Mouse (Mus musculus) megakaryocyte, embryonic 14.5 days (primary cell): ENCODE measurements around the gene Olfr784. TPM values are rescaled to one million over a fixed set of nuclear protein-coding genes. Genes with fewer than 3 reads are reported as not detected.
"Not testable (repeated sequence)": the region's sequence is repeated elsewhere in the genome, so short reads cannot be mapped to it uniquely, and the experiment has no call there.

Source experiments
- H3K27me3 ChIP-seq: replicated peaks from 2 replicates; pipeline ENCODE3; 2012; ENCODE audit warnings: inconsistent platforms
- H3K36me3 ChIP-seq: replicated peaks from 2 replicates; pipeline ENCODE3; 2012; ENCODE audit warnings: low read length, inconsistent platforms, mixed read lengths
- H3K4me1 ChIP-seq: 2 replicates; pipeline ENCODE4 v1.6.1; 2012; ENCODE audit warnings: inconsistent platforms
- H3K4me3 ChIP-seq: replicated peaks from 2 replicates; pipeline ENCODE3; 2012; ENCODE audit warnings: moderate library complexity, mild to moderate bottlenecking, inconsistent platforms
- H3K9me3 ChIP-seq: 2 replicates; pipeline ENCODE4 v1.6.1; 2012; ENCODE audit warnings: inconsistent platforms
- FLI1 ChIP-seq: IDR thresholded peaks from 2 replicates; pipeline ENCODE4 v1.6.1; 2012; ENCODE audit warnings: low read length, inconsistent platforms, mixed read lengths
- GATA1 ChIP-seq: IDR thresholded peaks from 3 replicates; pipeline ENCODE4 v1.6.1; 2012; ENCODE audit warnings: mixed read lengths, low read length, inconsistent platforms, borderline replicate concordance
- polyA plus RNA-seq: library from polyadenylated mRNA; stranded (reverse); fragments of >175 nt; gene quantifications from 2 replicates; pipeline ENCODE4 v1.2.3, GENCODE M21; 2012; ENCODE audit warnings: low replicate concordance; ENCODE audit not compliant: insufficient read depth

The Olfr784 gene
- not detected in 2 replicates for polyA plus RNA-seq

GRCm38 (mm10) chr10:129383783-129384182 lies at the start of gene Olfr784:
TSS of gene Olfr784 (plus strand) at chr10:129384083.
- Histone ChIP-seq H3K36me3 (no peaks in the 10 kb centered on the region), H3K9me3 (peaks cover 9% of the 10 kb centered on the region), H3K27me3 (no peaks in the 10 kb centered on the region), H3K4me1 (no peaks in the 10 kb centered on the region), H3K4me3 (no peak within 1 kb of the TSS)
- no peak for TF ChIP-seq GATA1
- TF ChIP-seq FLI1 = no peak

DNA sequence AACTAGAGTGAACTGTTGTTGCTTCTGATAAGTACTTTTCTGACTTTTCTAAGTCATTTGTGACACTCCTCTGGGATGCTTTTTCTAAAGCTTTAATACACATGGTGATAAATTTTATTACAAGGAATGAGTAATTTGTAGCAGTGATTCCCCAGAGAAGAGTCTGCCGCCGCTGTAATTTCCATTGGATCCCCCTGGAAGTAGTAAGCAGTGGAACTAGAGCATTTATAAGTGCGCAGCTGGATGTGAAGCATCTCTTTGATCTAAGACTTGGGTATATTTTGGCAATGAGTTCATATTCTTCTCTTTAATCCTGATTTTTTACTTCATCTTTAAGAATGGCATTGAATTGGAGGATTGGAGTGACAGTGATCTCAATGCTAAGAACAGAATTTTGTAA lies 35.3 kb upstream of the Olfr784 start, which contains the start of gene Olfr782:
Olfr782 (plus strand) TSS at position 301 of the 400 bp plus-strand sequence.
- 0 out of 2 replicates have a peak, but pooled peaks cover 3% of the 10 kb centered on the region for H3K9me3 ChIP-seq
- H3K4me3 ChIP-seq = no peak within 1 kb of the TSS
- H3K36me3 ChIP-seq = no peaks in the 10 kb centered on the region
- no peaks in the 10 kb centered on the region for H3K27me3 ChIP-seq
- no peak for TF ChIP-seq FLI1
- no peak for TF ChIP-seq GATA1
- no peaks in the 10 kb centered on the region for H3K4me1 ChIP-seq

DNA sequence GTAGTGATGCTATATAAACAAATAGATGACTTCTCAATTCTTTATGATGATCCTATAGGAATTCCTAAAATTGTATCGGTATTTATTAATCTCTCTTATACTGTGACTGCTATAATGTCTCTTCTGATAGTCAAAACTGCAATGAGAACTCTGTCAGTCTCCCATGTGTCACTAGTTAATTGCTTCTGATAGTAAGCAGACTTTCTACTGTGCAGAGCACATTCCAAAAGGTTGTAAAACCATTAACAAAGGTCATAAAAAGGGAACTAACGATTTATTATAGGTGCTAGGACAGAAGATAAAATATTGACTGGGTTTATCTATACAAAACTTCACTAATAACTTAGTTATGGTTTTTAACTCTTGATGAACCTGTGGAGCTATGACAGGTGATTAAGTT lies 31.4 kb upstream of the Olfr784 start:
- H3K9me3 ChIP-seq = peaks cover 20% of the 10 kb centered on the region
- H3K4me1 ChIP-seq, H3K36me3 ChIP-seq, H3K27me3 ChIP-seq, H3K4me3 ChIP-seq: not testable (repeated sequence)

DNA sequence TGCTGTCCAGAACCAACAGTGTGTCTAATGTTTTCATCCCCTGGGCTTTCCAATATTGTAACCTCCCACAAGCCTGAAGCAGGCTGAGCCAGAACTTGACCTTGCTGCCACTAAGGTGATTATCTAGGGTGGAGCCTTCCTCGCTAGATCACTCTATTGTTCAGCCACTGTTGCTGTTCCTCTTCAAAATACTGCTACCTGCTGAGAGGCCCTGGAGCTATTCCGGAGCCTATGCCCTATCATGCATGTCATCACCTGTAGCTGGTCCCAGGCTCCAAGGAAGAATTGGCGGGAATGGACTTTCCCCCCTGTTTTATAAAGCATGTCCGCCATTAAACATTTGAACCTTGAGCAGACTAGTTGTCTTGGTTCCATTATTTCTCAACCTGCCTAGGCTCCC lies 27.4 kb upstream of the Olfr784 start:
- not testable (repeated sequence) for H3K4me3 ChIP-seq, H3K27me3 ChIP-seq, H3K36me3 ChIP-seq, H3K4me1 ChIP-seq
- peaks cover 18% of the 10 kb centered on the region for H3K9me3 ChIP-seq

GRCm38 (mm10) chr10:129357307-129357706 lies 26.6 kb upstream of the Olfr784 start:
- H3K36me3 ChIP-seq = no peaks in the 10 kb centered on the region
- TF ChIP-seq FLI1 (no peak), GATA1 (no peak)
- H3K27me3 ChIP-seq = no peaks in the 10 kb centered on the region
- peaks cover 25% of the 10 kb centered on the region for H3K9me3 ChIP-seq
- no peaks in the 10 kb centered on the region for H3K4me1 ChIP-seq
- H3K4me3 ChIP-seq = no peak overlapping the region

DNA sequence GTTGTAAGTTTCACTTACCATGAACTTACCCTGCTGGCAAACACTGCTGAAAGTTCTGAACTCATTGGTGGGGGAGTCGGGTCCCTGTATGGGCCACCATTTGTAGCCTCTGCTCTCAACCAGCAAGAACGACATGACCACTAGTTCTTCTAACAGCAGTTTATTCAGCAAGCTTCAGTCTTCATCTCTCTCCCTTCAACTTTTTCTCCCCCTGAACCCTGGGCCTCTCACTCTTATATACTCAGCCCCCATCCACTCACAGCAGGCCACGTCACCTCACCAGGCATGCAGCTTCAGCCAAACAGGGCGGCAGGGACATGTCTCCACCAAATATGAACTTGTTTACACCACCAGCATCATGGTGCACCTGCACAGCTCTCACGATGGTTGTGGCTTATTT lies 9.8 kb upstream of the Olfr784 start:
- H3K4me3 ChIP-seq, H3K27me3 ChIP-seq, H3K4me1 ChIP-seq, H3K36me3 ChIP-seq: not testable (repeated sequence)
- peaks cover 24% of the 10 kb centered on the region for H3K9me3 ChIP-seq

DNA sequence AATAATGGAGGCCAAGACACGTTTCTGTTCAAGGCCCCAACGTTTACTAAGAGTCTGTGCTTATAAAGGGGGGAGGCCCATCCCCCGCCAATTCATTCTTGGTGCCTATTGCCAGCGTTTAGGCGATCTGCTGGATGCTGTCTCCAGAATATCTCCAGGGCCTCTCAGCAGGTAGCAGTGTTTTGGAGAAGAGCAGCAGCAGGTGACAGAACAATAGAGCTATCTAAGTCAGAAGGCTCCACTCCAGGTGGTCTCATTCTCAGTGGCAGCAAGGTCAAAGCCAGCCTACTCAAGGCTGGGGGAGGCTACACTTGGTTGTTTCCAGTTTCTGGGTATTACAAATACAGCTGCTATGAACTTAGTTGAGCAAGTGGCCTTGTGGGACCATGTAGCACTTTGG lies 17.0 kb downstream of the Olfr784 start:
- H3K27me3 ChIP-seq = no peaks in the 10 kb centered on the region
- H3K4me1 ChIP-seq = no peaks in the 10 kb centered on the region
- H3K9me3 ChIP-seq = peaks cover 7% of the 10 kb centered on the region; the same call in 1 of the 2 replicates
- no peaks in the 10 kb centered on the region for H3K36me3 ChIP-seq
- TF ChIP-seq GATA1 (no peak), FLI1 (no peak)
- H3K4me3 ChIP-seq = no peak overlapping the region

DNA sequence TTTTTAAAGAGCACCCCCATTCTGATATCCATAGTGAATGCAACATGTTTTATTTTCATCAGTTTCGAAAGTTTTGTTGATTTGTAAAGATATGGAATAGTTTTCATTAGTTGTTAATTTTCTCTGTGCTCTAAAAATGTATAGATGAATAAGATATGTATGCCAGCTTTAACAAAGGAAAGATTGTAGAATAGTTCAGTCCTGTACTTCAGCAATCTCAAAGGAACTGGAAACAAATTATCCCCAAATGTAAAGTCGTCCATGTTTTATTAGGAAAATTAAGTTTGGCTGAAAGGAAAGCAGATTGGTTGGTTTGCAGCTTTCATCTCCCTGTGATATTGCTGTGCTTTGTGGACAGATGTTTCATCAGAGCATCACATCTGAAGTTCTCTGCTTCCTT lies 21.2 kb downstream of the Olfr784 start, which contains the start of gene Olfr785:
Olfr785 (plus strand) TSS at position 301 of the 400 bp plus-strand sequence.
- Histone ChIP-seq H3K27me3 (no peaks in the 10 kb centered on the region), H3K4me3 (no peak within 1 kb of the TSS), H3K4me1 (no peaks in the 10 kb centered on the region), H3K9me3 (0 out of 2 replicates have a peak, but pooled peaks cover 4% of the 10 kb centered on the region), H3K36me3 (no peaks in the 10 kb centered on the region)
- TF ChIP-seq FLI1 = no peak
- TF ChIP-seq GATA1 = no peak

- H3K27me3 ChIP-seq = no peaks in the 10 kb centered on the region
- H3K9me3 ChIP-seq = peaks cover 2% of the 10 kb centered on the region
- H3K36me3 ChIP-seq = no peaks in the 10 kb centered on the region
- no peak within 1 kb of the TSS for H3K4me3 ChIP-seq
- no peak for TF ChIP-seq FLI1
- TF ChIP-seq GATA1 = no peak
- no peaks in the 10 kb centered on the region for H3K4me1 ChIP-seq
Observed at GRCm38 (mm10) chr10:129427006-129427405, 43.1 kb downstream of the Olfr784 start, which contains the start of gene Olfr786. TSS of gene Olfr786 (plus strand) at chr10:129427306.

Other genes with a start within 250 kb of the Olfr784 start
- not detected in 2 replicates for gene Olfr770, start 245.1 kb upstream of the Olfr784 start, polyA plus RNA-seq
- not detected in 2 replicates for gene Olfr771, start 219.3 kb upstream of the Olfr784 start, polyA plus RNA-seq
- gene Olfr772, start 206.2 kb upstream of the Olfr784 start, polyA plus RNA-seq = not detected in 2 replicates
- not detected in 2 replicates for gene Olfr773, start 196.7 kb upstream of the Olfr784 start, polyA plus RNA-seq
- not detected in 2 replicates for gene Olfr774, start 147.9 kb upstream of the Olfr784 start, polyA plus RNA-seq
- not detected in 2 replicates for gene Olfr775, start 135.7 kb upstream of the Olfr784 start, polyA plus RNA-seq
- gene Olfr776, start 125.0 kb upstream of the Olfr784 start, polyA plus RNA-seq = not detected in 2 replicates
- gene Olfr777, start 112.6 kb upstream of the Olfr784 start, polyA plus RNA-seq = not detected in 2 replicates
- not detected in 2 replicates for gene Olfr780, start 66.0 kb upstream of the Olfr784 start, polyA plus RNA-seq
- not detected in 2 replicates for gene Olfr781, start 55.2 kb upstream of the Olfr784 start, polyA plus RNA-seq
- not detected in 2 replicates for gene Olfr782, start 35.2 kb upstream of the Olfr784 start, polyA plus RNA-seq
- not detected in 2 replicates for gene Olfr785, start 21.3 kb downstream of the Olfr784 start, polyA plus RNA-seq
- gene Olfr786, start 43.2 kb downstream of the Olfr784 start, polyA plus RNA-seq = not detected in 2 replicates
- gene Olfr787, start 77.8 kb downstream of the Olfr784 start, polyA plus RNA-seq = 2.0 TPM in 1 of 2 replicates, not detected in the other
- gene Olfr788, start 86.9 kb downstream of the Olfr784 start, polyA plus RNA-seq = not detected in 2 replicates
- gene Olfr789, start 100.7 kb downstream of the Olfr784 start, polyA plus RNA-seq = not detected in 2 replicates
- not detected in 2 replicates for gene Olfr790, start 114.4 kb downstream of the Olfr784 start, polyA plus RNA-seq
- gene Olfr791, start 137.7 kb downstream of the Olfr784 start, polyA plus RNA-seq = not detected in 2 replicates
- gene Olfr792, start 155.1 kb downstream of the Olfr784 start, polyA plus RNA-seq = not detected in 2 replicates
- gene Olfr794, start 183.6 kb downstream of the Olfr784 start, polyA plus RNA-seq = not detected in 2 replicates
- not detected in 2 replicates for gene Olfr796, start 228.5 kb downstream of the Olfr784 start, polyA plus RNA-seq
- 0.76 TPM in 1 of 2 replicates, not detected in the other for gene Olfr798, start 243.9 kb downstream of the Olfr784 start, polyA plus RNA-seq